Mouse (Mus musculus) cortical plate, adult 2 months (tissue): Measurements from ENCODE around the gene Fgfr2.

Experiments used
- CTCF ChIP-seq: fragments of 200-500 bp; IDR thresholded peaks from 2 replicates; pipeline ENCODE4 v1.5.1; 2011; ENCODE audit warnings: mild to moderate bottlenecking, control low read depth, low read length; ENCODE audit not compliant: insufficient read depth; ENCODE audit errors: extremely low read depth
- POLR2A ChIP-seq: fragments of 200-500 bp; IDR thresholded peaks from 2 replicates; pipeline ENCODE4 v1.6.1; 2011; ENCODE audit warnings: mild to moderate bottlenecking, low read length, control low read depth; ENCODE audit not compliant: insufficient read depth; ENCODE audit errors: extremely low read depth

GRCm38 (mm10) chr7:130225227-130225626, 2897.9 kb downstream of the Fgfr2 start:
- TF ChIP-seq CTCF: no peak
- TF ChIP-seq POLR2A: no peak
